11 mouse cellular contexts compared by ENCODE assay signal in the genomic region with DNA sequence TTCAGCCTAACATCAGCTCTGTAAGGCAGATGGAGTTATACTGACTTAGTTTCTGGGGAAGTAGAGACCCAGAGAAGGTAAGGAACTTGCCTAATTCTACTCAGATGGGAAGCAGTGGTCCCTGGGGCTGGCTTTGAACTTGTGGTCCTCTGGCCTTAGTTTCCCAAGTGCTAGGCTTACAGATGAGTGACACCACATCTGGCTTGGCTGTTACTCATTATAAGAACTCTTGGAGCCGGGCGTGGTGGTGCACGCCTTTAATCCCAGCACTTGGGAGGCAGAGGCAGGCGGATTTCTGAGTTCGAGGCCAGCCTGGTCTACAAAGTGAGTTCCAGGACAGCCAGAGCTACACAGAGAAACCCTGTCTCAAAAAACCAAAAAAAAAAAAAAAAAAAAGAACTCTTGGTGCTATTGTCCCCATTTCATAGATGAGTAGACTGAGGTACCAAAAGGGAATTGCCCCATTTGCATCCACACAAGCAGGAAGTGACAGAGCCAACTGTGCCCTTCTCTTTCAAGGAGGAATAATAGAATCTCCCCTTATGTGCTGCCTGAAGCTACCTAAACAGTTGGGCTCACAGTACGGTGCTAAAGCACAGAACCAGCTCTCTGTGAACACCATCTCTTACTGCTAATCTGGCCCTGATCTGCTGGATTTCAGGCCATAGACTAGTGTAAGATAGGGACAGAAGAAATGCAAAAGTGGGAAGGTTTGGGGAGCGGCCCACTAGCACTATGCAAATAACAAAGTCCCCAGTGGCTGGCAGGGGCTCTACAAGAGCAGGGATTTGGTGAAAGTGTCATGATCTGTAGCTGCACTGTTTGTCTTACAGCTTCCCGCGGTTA. TPM values are rescaled to one million over a fixed set of nuclear protein-coding genes. Genes with fewer than 3 reads are reported as not detected.
DNase-seq lines count a peak whose midpoint lies in the region; ATAC-seq and TF ChIP-seq lines count a peak whose summit lies in the region.
"Had no signal": no experiment of that assay in that cellular context is flagged by ENCODE, and none has a peak within 500 bp of the region (broad histone marks: within the 10 kb centered on the region; RNA-seq: fewer than 3 reads in every experiment).

No protein-coding gene starts in this region.

- H3K4me2 ChIP-seq in intestine, postnatal 0 days (replicated peaks; ENCODE audit: low read depth): peak overlapping the region; percentile 54
- H3K4me2 ChIP-seq in neural tube, embryonic 13.5 days: peak overlapping the region; percentile 9; the same call in 1 of the 2 replicates

- no peak for ATAC-seq in erythroblast, adult 5-6 weeks (replicated peaks; ENCODE audit: low FRiP score, poor library complexity, severe bottlenecking)
- peak; percentile 69 for ATAC-seq in intestine, postnatal 0 days
- ATAC-seq in neural tube, embryonic 13.5 days (ENCODE audit: low read depth): no peak
- ATAC-seq: activated CD4-positive, CD25-positive, alpha-beta regulatory T cell, adult 4 months had no signal

- H3K27me3 ChIP-seq in erythroblast, embryonic 14.5 days (ENCODE audit: control insufficient read depth): peaks cover 3% of the 10 kb centered on the region; the same call in 1 of the 2 replicates
- H3K27me3 ChIP-seq in intestine, postnatal 0 days (replicated peaks; ENCODE audit: control insufficient read depth, insufficient read depth, low read length): no peaks in the 10 kb centered on the region
- H3K27me3 ChIP-seq in neural tube, embryonic 13.5 days: 0 out of 2 replicates have a peak, but pooled peaks cover 6% of the 10 kb centered on the region

- H3K4me3 ChIP-seq in erythroblast, embryonic 14.5 days (replicated peaks): peak overlapping the region; percentile 21
- H3K4me3 ChIP-seq in left cerebral cortex, adult 2 months: no peak overlapping the region
- peak overlapping the region; percentile 13; the same call in 1 of the 2 replicates for H3K4me3 ChIP-seq in intestine, postnatal 0 days (ENCODE audit: low read depth, low read length)
- H3K4me3 ChIP-seq in neural tube, embryonic 13.5 days: no peak overlapping the region
- H3K4me3 ChIP-seq: megakaryocyte, embryonic 14.5 days had no signal

- H3K4me1 ChIP-seq in erythroblast, embryonic 14.5 days (ENCODE audit: control insufficient read depth): peaks cover 45% of the 10 kb centered on the region
- peaks cover 6% of the 10 kb centered on the region; the same call in 1 of the 2 replicates for H3K4me1 ChIP-seq in intestine, postnatal 0 days (replicated peaks; ENCODE audit: control insufficient read depth, insufficient read depth, low read length)
- H3K4me1 ChIP-seq in neural tube, embryonic 13.5 days (replicated peaks): peaks cover 6% of the 10 kb centered on the region

- no peak for TF ChIP-seq CTCF in left cerebral cortex, adult 2 months (IDR thresholded peaks at IDR 0.05)
- TF ChIP-seq CTCF in intestine, postnatal 0 days (IDR thresholded peaks at IDR 0.05; ENCODE audit: low read depth): no peak; the same call in 1 of the 2 replicates

- no peaks in the 10 kb centered on the region; the same call in 1 of the 2 replicates for H3K36me3 ChIP-seq in erythroblast, embryonic 14.5 days (ENCODE audit: control insufficient read depth)
- 0 out of 2 replicates have a peak, but pooled peaks cover 3% of the 10 kb centered on the region for H3K36me3 ChIP-seq in intestine, postnatal 0 days (ENCODE audit: control insufficient read depth, insufficient read depth)
- H3K36me3 ChIP-seq in neural tube, embryonic 13.5 days: no peaks in the 10 kb centered on the region

- intact Hi-C loops in left cerebral cortex, adult 2 months (cut with DNase I): no loop called here

- no peaks in the 10 kb centered on the region for H3K9me3 ChIP-seq in erythroblast, embryonic 14.5 days (ENCODE audit: control insufficient read depth, low read length)
- H3K9me3 ChIP-seq in intestine, postnatal 0 days (ENCODE audit: control insufficient read depth): no peaks in the 10 kb centered on the region
- no peaks in the 10 kb centered on the region for H3K9me3 ChIP-seq in neural tube, embryonic 13.5 days
- H3K9me3 ChIP-seq: megakaryocyte, embryonic 14.5 days had no signal

- DNase-seq in left cerebral cortex, adult 2 months (ENCODE audit: extremely low spot score in 1 of 2, low spot score in 2 of 2): no peak
- no peak for DNase-seq in left cerebral cortex, adult 11 months (ENCODE audit: low spot score)
- no peak for DNase-seq in frontal cortex, postnatal 10 days (ENCODE audit: low spot score in 2 of 2)
- no peak for DNase-seq in adrenal gland, postnatal 4 days (ENCODE audit: low spot score in 2 of 2)
- DNase-seq: cerebellum, postnatal 14 days had no signal

- H3K27ac ChIP-seq in left cerebral cortex, adult 2 months: peak overlapping the region; percentile 38; the same call in 1 of the 2 replicates
- peak overlapping the region; percentile 84 for H3K27ac ChIP-seq in intestine, postnatal 0 days (ENCODE audit: low read depth, low read length)
- no peak overlapping the region for H3K27ac ChIP-seq in neural tube, embryonic 13.5 days (replicated peaks)

- H3K9ac ChIP-seq in intestine, postnatal 0 days (ENCODE audit: low read depth, low read length): 0 out of 2 replicates have a peak overlapping the region, but pooled peaks have one; percentile 0
- H3K9ac ChIP-seq in neural tube, embryonic 13.5 days: no peak overlapping the region

- 55% methylated on average over 9 of the region's 9 CpGs for WGBS in intestine, postnatal 0 days
- WGBS in neural tube, embryonic 13.5 days: 71% methylated on average over 9 of the region's 9 CpGs

RNA-seq across cellular contexts. Expression of a gene that starts 0.6 kb away (rescaled TPM):
- polyA plus RNA-seq in erythroblast, embryonic 14.5 days (2012): 0.03 and 0.04 TPM in 2 replicates
- total RNA-seq in erythroblast, adult 5-6 weeks (2015; ENCODE audit: low replicate concordance): not detected in 2 replicates
- total RNA-seq in erythroblast, adult 5-6 weeks (2017; ENCODE audit: low replicate concordance): not detected in 2 replicates
- total RNA-seq in left cerebral cortex, adult 2 months (2021): 1 to 10 TPM; 1.4 to 2.1 TPM
- polyA plus RNA-seq in intestine, postnatal 0 days (2015; fragmentation: Nextera tagmentation; extraction: Ambion mirVana): 5.3 and 7.1 TPM in 2 replicates
- polyA plus RNA-seq in neural tube, embryonic 13.5 days (2015; fragmentation: Nextera tagmentation; extraction: Ambion mirVana): 0.52 and 0.56 TPM in 2 replicates
- total RNA-seq in adrenal gland, postnatal 4 days (2021): 1 to 10 TPM; 1.5 to 7.2 TPM
- polyA plus RNA-seq: activated CD4-positive, CD25-positive, alpha-beta regulatory T cell, adult 4 months had no signal

RNA-seq across cellular contexts. Expression of a gene that starts 4.0 kb away (rescaled TPM):
- 1.4 and 1.8 TPM in 2 replicates for polyA plus RNA-seq in erythroblast, embryonic 14.5 days (2012)
- total RNA-seq in erythroblast, adult 5-6 weeks (2015; ENCODE audit: low replicate concordance): 5.4 and 9.2 TPM in 2 replicates
- total RNA-seq in erythroblast, adult 5-6 weeks (2017; ENCODE audit: low replicate concordance): 6.1 and 8.5 TPM in 2 replicates
- total RNA-seq in left cerebral cortex, adult 2 months (2021): 100 to 1,000 TPM; 102 to 105 TPM
- 34.4 and 37.3 TPM in 2 replicates for polyA plus RNA-seq in intestine, postnatal 0 days (2015; fragmentation: Nextera tagmentation; extraction: Ambion mirVana)
- polyA plus RNA-seq in neural tube, embryonic 13.5 days (2015; fragmentation: Nextera tagmentation; extraction: Ambion mirVana): 36.0 and 38.6 TPM in 2 replicates
- total RNA-seq in adrenal gland, postnatal 4 days (2021): 10 to 100 TPM; 53.4 to 57.7 TPM

Comparison
In these comparisons a context has a peak if more than half of its experiments do, and no peak if none do; other contexts are left out.
1. H3K4me3 ChIP-seq: peak in erythroblast, embryonic 14.5 days (single experiment) and intestine, postnatal 0 days (single experiment); none in left cerebral cortex, adult 2 months (single experiment) and neural tube, embryonic 13.5 days (single experiment).
2. RNA of a gene that starts 4.0 kb away (total RNA-seq): 102 to 105 TPM in left cerebral cortex, adult 2 months and 53.4 to 57.7 TPM in adrenal gland, postnatal 4 days; 5.4 to 9.2 TPM in erythroblast, adult 5-6 weeks; every median in the first group is over 4 times any median in the second.